Mouse (Mus musculus): ENCODE data around the gene Ankk1. TPM values are rescaled to one million over a fixed set of nuclear protein-coding genes. Genes with fewer than 3 reads are reported as not detected.

The Ankk1 gene
- polyA plus RNA-seq (2014; fragmentation: Nextera tagmentation; extraction: Ambion mirVana), result not detected in 2 replicates

- Histone ChIP-seq H3K4me2 (ENCODE audit: low read depth, low read length, severe bottlenecking) (no peak within 1 kb of the TSS), H3K27me3 (ENCODE audit: control insufficient read depth, insufficient read depth, low read length) (no peaks in the 10 kb centered on the region), H3K27ac (ENCODE audit: low read depth, low read length) (no peak within 1 kb of the TSS), H3K9ac (ENCODE audit: low read length) (no peak within 1 kb of the TSS), H3K36me3 (ENCODE audit: control insufficient read depth, insufficient read depth, low read length) (no peaks in the 10 kb centered on the region), H3K4me3 (ENCODE audit: low read depth, low read length) (no peak within 1 kb of the TSS), H3K9me3 (ENCODE audit: control insufficient read depth, low read length) (no peaks in the 10 kb centered on the region), H3K4me1 (replicated peaks; ENCODE audit: control insufficient read depth, insufficient read depth, low read length) (no peaks in the 10 kb centered on the region)
- WGBS, result 88% methylated on average over 7 of the region's 7 CpGs
- ATAC-seq (replicated peaks; ENCODE audit: low FRiP score) (no peak), DNase-seq (ENCODE audit: low spot score) (no peak)
These were observed at the start of gene Ankk1 for GRCm38 (mm10) chr9:49426921-49427320. Gene Ankk1 (minus strand): TSS chr9:49427021.

DNA sequence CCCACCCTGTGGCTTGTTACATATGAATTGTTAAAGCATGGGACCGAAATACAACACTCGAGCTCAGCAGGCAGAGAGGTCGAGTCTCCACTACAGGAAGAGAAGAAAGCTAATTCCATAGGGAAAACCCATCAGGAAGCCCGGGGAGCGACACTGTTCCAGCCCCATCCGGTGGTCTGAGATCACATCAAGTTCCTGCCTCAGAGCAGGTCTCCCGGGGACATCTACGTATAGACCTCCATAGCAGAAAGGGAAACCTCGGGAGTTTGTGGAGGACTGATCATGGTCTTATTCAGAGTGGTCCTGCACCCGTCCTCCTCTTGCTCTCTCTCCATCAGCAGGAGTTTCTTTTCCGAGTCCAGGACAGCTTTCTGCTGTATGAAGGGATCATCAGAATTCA, 45.3 kb upstream of the Ankk1 start:
- H3K27me3 ChIP-seq (ENCODE audit: control insufficient read depth, insufficient read depth, low read length), result no peaks in the 10 kb centered on the region
- H3K36me3 ChIP-seq (ENCODE audit: control insufficient read depth, insufficient read depth, low read length), result no peaks in the 10 kb centered on the region
- no peak overlapping the region for H3K27ac ChIP-seq (ENCODE audit: low read depth, low read length)
- DNase-seq (ENCODE audit: low spot score) (no peak), ATAC-seq (replicated peaks; ENCODE audit: low FRiP score) (no peak)
- 74% methylated on average over 11 of the region's 11 CpGs for WGBS
- H3K4me3 ChIP-seq (ENCODE audit: low read depth, low read length), result no peak overlapping the region
- no peak overlapping the region for H3K4me2 ChIP-seq (ENCODE audit: low read depth, low read length, severe bottlenecking)
- H3K9ac ChIP-seq (ENCODE audit: low read length), result no peak overlapping the region
- no peaks in the 10 kb centered on the region for H3K4me1 ChIP-seq (replicated peaks; ENCODE audit: control insufficient read depth, insufficient read depth, low read length)
- no peaks in the 10 kb centered on the region for H3K9me3 ChIP-seq (ENCODE audit: control insufficient read depth, low read length)

DNA sequence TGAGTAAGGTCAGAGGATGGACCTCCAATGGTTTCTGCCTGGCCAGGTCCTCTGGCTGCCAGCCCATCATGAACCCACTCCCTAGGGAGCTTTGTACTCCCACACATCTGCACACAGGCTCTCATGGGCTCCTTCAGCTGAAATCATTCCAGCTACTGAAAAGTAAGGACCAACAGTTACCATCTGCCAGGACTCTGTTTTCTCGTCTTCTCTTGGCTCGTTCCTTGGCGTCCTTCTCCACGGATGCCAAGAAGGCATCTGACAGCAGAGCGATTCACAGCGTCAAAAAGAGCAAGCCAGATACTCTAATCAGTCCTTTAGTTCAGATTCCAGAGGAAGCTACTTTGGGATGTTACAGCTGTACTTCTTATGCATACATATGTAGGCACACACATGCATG, 44.1 kb upstream of the Ankk1 start:
- DNase-seq (ENCODE audit: low spot score) (no peak), ATAC-seq (replicated peaks; ENCODE audit: low FRiP score) (no peak)
- Histone ChIP-seq H3K27me3 (ENCODE audit: control insufficient read depth, insufficient read depth, low read length) (no peaks in the 10 kb centered on the region), H3K27ac (ENCODE audit: low read depth, low read length) (no peak overlapping the region), H3K4me2 (ENCODE audit: low read depth, low read length, severe bottlenecking) (no peak overlapping the region), H3K4me3 (ENCODE audit: low read depth, low read length) (no peak overlapping the region), H3K9ac (ENCODE audit: low read length) (no peak overlapping the region), H3K36me3 (ENCODE audit: control insufficient read depth, insufficient read depth, low read length) (no peaks in the 10 kb centered on the region), H3K9me3 (ENCODE audit: control insufficient read depth, low read length) (no peaks in the 10 kb centered on the region), H3K4me1 (replicated peaks; ENCODE audit: control insufficient read depth, insufficient read depth, low read length) (no peaks in the 10 kb centered on the region)
- WGBS, result 94% methylated on average over 6 of the region's 6 CpGs

GRCm38 (mm10) chr9:49470006-49470405, 43.2 kb upstream of the Ankk1 start:
- ATAC-seq (replicated peaks; ENCODE audit: low FRiP score), result no peak
- WGBS, result 92% methylated on average over 19 of the region's 19 CpGs

GRCm38 (mm10) chr9:49456136-49456535, 29.3 kb upstream of the Ankk1 start:
- Histone ChIP-seq H3K4me1 (replicated peaks; ENCODE audit: control insufficient read depth, insufficient read depth, low read length) (no peaks in the 10 kb centered on the region), H3K27ac (ENCODE audit: low read depth, low read length) (no peak overlapping the region), H3K9me3 (ENCODE audit: control insufficient read depth, low read length) (no peaks in the 10 kb centered on the region), H3K36me3 (ENCODE audit: control insufficient read depth, insufficient read depth, low read length) (no peaks in the 10 kb centered on the region), H3K27me3 (ENCODE audit: control insufficient read depth, insufficient read depth, low read length) (no peaks in the 10 kb centered on the region), H3K4me2 (ENCODE audit: low read depth, low read length, severe bottlenecking) (no peak overlapping the region), H3K9ac (ENCODE audit: low read length) (no peak overlapping the region), H3K4me3 (ENCODE audit: low read depth, low read length) (no peak overlapping the region)
- WGBS, result 85% methylated on average over 3 of the region's 3 CpGs
- no peak for ATAC-seq (replicated peaks; ENCODE audit: low FRiP score)
- no peak for DNase-seq (ENCODE audit: low spot score)

More at GRCm38 (mm10) chr9:49470006-49470405, 43.2 kb upstream of the Ankk1 start:
- no peak for DNase-seq (ENCODE audit: low spot score)
- H3K4me3 ChIP-seq (ENCODE audit: low read depth, low read length), result no peak overlapping the region
- H3K9me3 ChIP-seq (ENCODE audit: control insufficient read depth, low read length), result no peaks in the 10 kb centered on the region
- no peak overlapping the region for H3K9ac ChIP-seq (ENCODE audit: low read length)
- H3K4me2 ChIP-seq (ENCODE audit: low read depth, low read length, severe bottlenecking), result no peak overlapping the region
- no peaks in the 10 kb centered on the region for H3K27me3 ChIP-seq (ENCODE audit: control insufficient read depth, insufficient read depth, low read length)
- no peaks in the 10 kb centered on the region for H3K36me3 ChIP-seq (ENCODE audit: control insufficient read depth, insufficient read depth, low read length)
- no peak overlapping the region for H3K27ac ChIP-seq (ENCODE audit: low read depth, low read length)
- H3K4me1 ChIP-seq (replicated peaks; ENCODE audit: control insufficient read depth, insufficient read depth, low read length), result no peaks in the 10 kb centered on the region

- Histone ChIP-seq H3K27me3 (ENCODE audit: control insufficient read depth, insufficient read depth, low read length) (no peaks in the 10 kb centered on the region), H3K4me3 (ENCODE audit: low read depth, low read length) (no peak overlapping the region), H3K4me2 (ENCODE audit: low read depth, low read length, severe bottlenecking) (no peak overlapping the region), H3K9me3 (ENCODE audit: control insufficient read depth, low read length) (no peaks in the 10 kb centered on the region), H3K9ac (ENCODE audit: low read length) (no peak overlapping the region), H3K36me3 (ENCODE audit: control insufficient read depth, insufficient read depth, low read length) (no peaks in the 10 kb centered on the region), H3K4me1 (replicated peaks; ENCODE audit: control insufficient read depth, insufficient read depth, low read length) (no peaks in the 10 kb centered on the region), H3K27ac (ENCODE audit: low read depth, low read length) (no peak overlapping the region)
- WGBS, result 100% methylated on average over 1 of the region's 1 CpGs
- no peak for ATAC-seq (replicated peaks; ENCODE audit: low FRiP score)
- DNase-seq (ENCODE audit: low spot score), result no peak
These were observed 25.6 kb upstream of the Ankk1 start for GRCm38 (mm10) chr9:49452396-49452795.

GRCm38 (mm10) chr9:49450491-49450890, 23.7 kb upstream of the Ankk1 start:
- Histone ChIP-seq H3K36me3 (ENCODE audit: control insufficient read depth, insufficient read depth, low read length) (no peaks in the 10 kb centered on the region), H3K9me3 (ENCODE audit: control insufficient read depth, low read length) (no peaks in the 10 kb centered on the region), H3K27me3 (ENCODE audit: control insufficient read depth, insufficient read depth, low read length) (no peaks in the 10 kb centered on the region), H3K27ac (ENCODE audit: low read depth, low read length) (no peak overlapping the region), H3K4me2 (ENCODE audit: low read depth, low read length, severe bottlenecking) (no peak overlapping the region), H3K9ac (ENCODE audit: low read length) (no peak overlapping the region), H3K4me1 (replicated peaks; ENCODE audit: control insufficient read depth, insufficient read depth, low read length) (no peaks in the 10 kb centered on the region), H3K4me3 (ENCODE audit: low read depth, low read length) (no peak overlapping the region)
- 79% methylated on average over 3 of the region's 3 CpGs for WGBS
- DNase-seq (ENCODE audit: low spot score) (no peak), ATAC-seq (replicated peaks; ENCODE audit: low FRiP score) (no peak)

DNA sequence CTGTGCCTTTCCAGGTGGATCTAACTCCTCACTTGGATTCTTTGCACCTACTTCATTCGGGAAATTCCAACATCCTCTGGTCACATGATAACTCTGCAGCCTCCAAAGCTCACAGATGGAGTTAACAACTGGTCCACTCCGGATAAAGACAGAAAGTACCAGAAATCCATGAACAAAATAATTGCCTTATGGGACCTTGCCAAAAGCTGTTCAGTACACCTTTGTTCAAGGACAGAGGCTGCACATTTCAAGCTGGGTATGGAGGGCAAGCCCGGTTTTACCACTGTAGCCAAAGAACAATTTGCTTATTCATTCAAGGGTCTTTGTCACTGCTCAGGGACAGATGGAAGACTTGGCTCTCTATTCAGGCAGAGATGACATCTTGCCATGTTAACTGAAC, 15.8 kb upstream of the Ankk1 start:
- WGBS, result 80% methylated on average over 3 of the region's 3 CpGs
- Histone ChIP-seq H3K36me3 (ENCODE audit: control insufficient read depth, insufficient read depth, low read length) (no peaks in the 10 kb centered on the region), H3K4me1 (replicated peaks; ENCODE audit: control insufficient read depth, insufficient read depth, low read length) (no peaks in the 10 kb centered on the region), H3K27ac (ENCODE audit: low read depth, low read length) (no peak overlapping the region), H3K4me3 (ENCODE audit: low read depth, low read length) (no peak overlapping the region), H3K4me2 (ENCODE audit: low read depth, low read length, severe bottlenecking) (no peak overlapping the region), H3K27me3 (ENCODE audit: control insufficient read depth, insufficient read depth, low read length) (no peaks in the 10 kb centered on the region), H3K9ac (ENCODE audit: low read length) (no peak overlapping the region), H3K9me3 (ENCODE audit: control insufficient read depth, low read length) (no peaks in the 10 kb centered on the region)
- no peak for ATAC-seq (replicated peaks; ENCODE audit: low FRiP score)
- no peak for DNase-seq (ENCODE audit: low spot score)

GRCm38 (mm10) chr9:49427478-49427877, 657 bp upstream of the Ankk1 start:
- WGBS, result 79% methylated on average over 5 of the region's 5 CpGs
- DNase-seq (ENCODE audit: low spot score), result no peak
- no peak overlapping the region for H3K4me2 ChIP-seq (ENCODE audit: low read depth, low read length, severe bottlenecking)

More at GRCm38 (mm10) chr9:49427478-49427877, 657 bp upstream of the Ankk1 start:
- Histone ChIP-seq H3K27ac (ENCODE audit: low read depth, low read length) (no peak overlapping the region), H3K4me3 (ENCODE audit: low read depth, low read length) (no peak overlapping the region), H3K9me3 (ENCODE audit: control insufficient read depth, low read length) (no peaks in the 10 kb centered on the region), H3K4me1 (replicated peaks; ENCODE audit: control insufficient read depth, insufficient read depth, low read length) (no peaks in the 10 kb centered on the region), H3K36me3 (ENCODE audit: control insufficient read depth, insufficient read depth, low read length) (no peaks in the 10 kb centered on the region), H3K27me3 (ENCODE audit: control insufficient read depth, insufficient read depth, low read length) (no peaks in the 10 kb centered on the region), H3K9ac (ENCODE audit: low read length) (no peak overlapping the region)
- ATAC-seq (replicated peaks; ENCODE audit: low FRiP score), result no peak

Data from forebrain, embryonic 11.5 days (tissue).